Mouse (Mus musculus) kidney, postnatal 36 days (tissue): Measurements from ENCODE around the gene Dnttip1.
"Not testable (repeated sequence)": the region's sequence is repeated elsewhere in the genome, so short reads cannot be mapped to it uniquely, and the experiment has no call there.

ENCODE experiments used
- DNase-seq, 2 experiments: peaks; one replicate each; pipeline ENCODE4 v3.0.0; 2021 to 2022; ENCODE audit warnings: mixed read lengths in 2 of 2

Gene Dnttip1

GRCm38 (mm10) chr2:164783926-164784581, 38.3 kb downstream of the Dnttip1 start:
- no peak for DNase-seq

- DNase-seq, result no peak
These were observed 39.2 kb downstream of the Dnttip1 start for GRCm38 (mm10) chr2:164784869-164785420.

DNA sequence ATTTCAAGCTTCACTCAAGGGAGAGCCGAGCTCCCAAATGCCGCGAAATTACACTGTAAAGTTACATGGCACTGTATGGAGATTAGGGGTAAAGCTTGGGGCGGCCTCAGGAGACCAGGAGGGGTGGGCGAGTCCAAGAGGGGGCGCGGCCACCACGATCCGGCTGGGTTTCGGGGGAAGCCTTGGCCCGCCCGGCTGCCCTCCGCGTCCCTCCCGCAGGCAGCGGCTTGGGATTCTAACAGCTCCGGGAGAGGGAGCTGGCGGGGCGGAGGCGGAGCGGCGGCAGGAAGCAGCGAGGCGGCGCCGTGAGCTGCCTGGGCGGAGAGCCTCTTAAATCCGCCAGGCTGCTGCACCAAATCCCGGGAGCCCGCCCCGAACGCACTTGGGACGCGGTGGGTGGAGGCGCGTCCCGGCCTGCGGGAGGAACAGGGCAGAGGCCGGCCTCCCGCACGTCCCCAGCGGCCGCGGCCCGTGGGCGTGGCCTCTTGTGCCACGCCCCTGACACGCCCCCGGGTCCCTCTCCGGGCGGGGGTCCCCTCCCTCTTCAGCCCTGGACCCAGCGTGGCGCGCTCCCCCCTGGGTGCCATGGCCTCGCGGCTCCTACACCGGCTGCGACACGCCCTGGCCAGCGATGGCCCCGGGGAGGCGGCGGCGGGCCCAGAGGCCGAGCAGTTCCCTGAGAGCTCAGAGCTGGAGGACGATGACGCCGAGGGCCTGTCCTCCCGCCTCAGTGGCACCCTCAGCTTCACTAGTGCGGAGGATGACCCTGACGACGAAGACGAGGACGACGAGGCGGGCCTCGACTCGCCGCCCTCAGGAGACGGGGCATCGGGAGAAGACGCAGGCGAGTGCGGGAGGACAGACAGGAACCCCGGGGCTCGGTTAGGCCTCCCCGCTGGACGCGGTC, 40.0 kb downstream of the Dnttip1 start, which contains the start of gene Snx21:
Gene Snx21, plus strand, starts transcription at position 343 of the 907 bp plus-strand sequence.
- peak; percentile 95 to 96 for DNase-seq

- no peak for DNase-seq
These were observed 40.7 kb downstream of the Dnttip1 start for GRCm38 (mm10) chr2:164786388-164786885.

DNA sequence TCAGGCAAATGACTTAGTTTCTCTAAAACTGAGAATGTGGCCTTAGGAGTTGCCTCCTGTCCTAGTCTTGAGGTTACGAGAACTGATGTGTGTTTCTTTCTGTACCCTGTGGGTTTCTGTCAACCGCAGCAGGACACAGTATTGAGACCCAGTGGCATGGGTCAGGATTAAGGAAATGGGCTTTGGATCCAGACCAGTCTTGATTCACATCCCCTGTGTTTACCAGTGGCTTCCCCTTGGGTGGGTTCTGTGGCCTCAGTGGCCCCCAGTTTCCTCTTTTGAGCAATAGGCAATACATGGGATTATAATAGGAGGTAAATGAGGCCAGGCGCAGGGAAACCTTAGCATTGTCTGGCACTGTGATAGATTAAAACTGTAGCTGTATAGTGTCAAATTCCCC, 41.2 kb downstream of the Dnttip1 start:
- DNase-seq, result no peak

GRCm38 (mm10) chr2:164787779-164788178, 42.0 kb downstream of the Dnttip1 start:
- no peak for DNase-seq

- no peak for DNase-seq
These were observed 42.6 kb downstream of the Dnttip1 start for GRCm38 (mm10) chr2:164788411-164788810.

DNA sequence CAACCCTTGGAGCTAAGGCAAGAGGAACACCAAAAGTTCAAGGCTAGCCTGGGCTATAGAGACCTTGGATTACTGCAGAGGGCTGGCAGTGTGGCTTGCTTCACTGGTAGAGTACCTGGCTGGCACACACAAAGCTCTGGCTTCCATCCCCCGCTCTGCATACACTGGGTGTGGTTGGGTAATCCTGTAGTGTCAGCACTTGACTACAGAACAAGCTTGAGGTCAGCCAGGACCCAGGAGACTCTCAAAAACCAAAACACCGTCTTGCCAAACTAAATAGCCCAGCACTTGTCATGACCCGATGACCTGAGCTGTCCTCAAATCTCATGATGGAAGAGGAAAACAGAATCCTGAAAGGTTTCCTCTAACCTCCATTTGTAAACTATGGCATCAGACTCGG, 44.7 kb downstream of the Dnttip1 start:
- peak; percentile 44 to 52 for DNase-seq

DNA sequence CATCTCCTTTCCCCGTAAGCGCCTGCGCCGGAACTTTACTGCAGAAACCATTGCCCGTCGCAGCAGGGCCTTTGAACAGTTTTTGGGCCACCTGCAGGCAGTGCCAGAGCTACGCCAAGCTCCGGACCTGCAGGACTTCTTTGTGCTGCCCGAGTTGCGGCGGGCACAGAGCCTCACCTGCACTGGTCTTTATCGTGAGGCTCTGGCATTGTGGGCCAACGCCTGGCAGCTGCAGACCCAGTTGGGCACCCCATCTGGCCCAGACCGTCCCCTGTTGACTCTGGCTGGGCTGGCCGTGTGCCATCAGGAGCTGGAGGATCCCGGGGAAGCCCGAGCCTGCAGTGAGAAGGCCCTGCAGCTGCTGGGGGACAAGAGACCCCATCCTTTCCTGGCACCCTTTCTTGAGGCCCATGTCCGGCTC, 46.1 kb downstream of the Dnttip1 start:
- DNase-seq, result no peak

DNA sequence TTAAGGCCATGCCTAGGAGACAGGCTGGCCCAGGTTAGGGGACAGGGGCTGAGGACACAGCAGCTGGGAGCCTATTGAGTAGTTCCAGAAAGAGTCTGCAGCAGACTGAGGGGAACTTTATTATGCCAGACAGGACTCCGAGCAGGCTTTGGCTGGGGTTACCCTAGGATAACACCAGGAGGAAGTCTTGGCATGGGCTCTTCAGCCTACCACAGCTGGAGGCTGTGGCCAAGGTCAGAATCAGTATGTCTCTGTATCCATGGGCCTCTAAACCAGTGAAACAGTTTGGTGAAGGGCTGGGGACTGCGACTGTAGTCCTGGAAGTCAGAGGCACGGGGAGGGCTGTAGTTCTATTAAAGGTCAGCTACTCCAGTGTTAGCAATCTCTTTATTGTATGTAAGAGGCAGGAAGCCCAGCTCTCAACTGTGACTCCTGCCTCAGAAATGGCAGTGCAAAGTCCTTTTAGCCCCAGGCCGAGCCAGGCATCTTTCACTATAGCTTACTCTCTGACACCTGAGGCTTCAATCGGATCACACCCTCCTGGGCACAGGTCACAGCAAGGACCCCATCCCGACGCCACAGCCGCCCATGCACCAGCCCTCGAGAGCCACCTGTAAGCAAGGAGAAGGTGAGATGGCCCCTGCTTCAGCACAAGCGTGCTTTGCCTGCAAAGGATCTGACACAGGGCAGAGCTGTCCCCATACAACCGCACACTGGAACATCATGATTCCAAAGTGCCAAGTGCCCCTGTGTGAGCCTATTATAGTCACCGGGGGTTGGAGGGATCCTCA, 46.8 kb downstream of the Dnttip1 start:
- no peak for DNase-seq

DNA sequence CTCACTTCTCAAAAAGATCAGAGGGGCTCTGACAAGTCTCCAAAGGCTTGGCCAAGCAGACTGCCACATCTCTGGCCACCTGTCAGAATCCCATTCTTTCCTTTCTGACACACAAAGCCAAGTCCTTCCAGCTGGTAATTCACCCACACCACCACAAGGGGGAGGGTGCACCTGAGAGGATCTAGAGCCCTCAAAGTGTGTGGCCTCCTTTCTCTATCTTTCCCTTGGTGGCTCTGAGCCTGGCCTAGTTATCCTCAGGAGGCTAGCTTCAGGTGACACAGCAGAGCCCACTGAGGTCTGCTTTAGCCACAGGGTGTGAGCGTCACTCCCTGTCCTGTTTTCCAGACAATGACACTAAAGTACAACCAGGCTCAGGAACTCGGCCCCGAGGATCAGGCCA, 47.5 kb downstream of the Dnttip1 start:
- DNase-seq, result peak; percentile 63 to 83

DNA sequence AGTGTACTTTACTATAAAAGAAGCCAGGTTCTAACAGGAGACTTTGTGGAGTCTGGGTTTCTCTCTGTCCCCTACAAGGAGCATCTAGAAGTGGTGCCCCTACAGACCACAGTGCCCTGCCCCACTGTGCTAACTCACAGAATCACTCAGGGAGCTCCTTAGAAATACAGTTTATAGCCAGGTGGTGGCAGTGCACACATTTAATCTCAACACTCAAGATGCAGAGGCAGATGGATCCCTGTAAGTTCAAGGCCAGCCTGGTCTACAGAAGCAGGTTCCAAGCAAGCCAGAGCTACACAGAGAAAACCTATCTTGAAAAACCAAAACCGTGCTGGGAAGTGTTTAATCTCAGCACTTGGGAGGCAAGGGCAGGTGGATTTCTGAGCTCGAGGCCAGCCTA, 48.0 kb downstream of the Dnttip1 start:
- DNase-seq, result no peak

DNA sequence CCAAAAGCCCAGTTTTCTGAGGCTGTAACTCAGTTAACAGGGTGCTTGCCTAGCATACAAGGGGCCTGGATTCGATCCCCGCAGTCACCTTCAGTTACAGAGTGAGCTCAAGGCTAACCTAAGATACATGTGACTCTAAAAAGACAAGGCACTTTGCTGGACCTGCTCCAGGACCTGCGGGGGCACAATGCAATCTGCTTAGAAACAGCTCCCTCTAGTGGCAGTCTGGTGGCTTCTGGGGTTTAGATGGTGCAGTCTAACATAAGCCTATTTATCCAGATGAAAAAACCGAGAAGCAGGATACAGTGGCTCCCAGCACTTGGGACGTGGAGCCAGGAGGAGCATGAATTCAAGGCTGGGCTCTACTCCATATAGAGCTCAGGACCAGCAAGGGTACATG, 48.5 kb downstream of the Dnttip1 start:
- DNase-seq, result peak; percentile 94 to 95

DNA sequence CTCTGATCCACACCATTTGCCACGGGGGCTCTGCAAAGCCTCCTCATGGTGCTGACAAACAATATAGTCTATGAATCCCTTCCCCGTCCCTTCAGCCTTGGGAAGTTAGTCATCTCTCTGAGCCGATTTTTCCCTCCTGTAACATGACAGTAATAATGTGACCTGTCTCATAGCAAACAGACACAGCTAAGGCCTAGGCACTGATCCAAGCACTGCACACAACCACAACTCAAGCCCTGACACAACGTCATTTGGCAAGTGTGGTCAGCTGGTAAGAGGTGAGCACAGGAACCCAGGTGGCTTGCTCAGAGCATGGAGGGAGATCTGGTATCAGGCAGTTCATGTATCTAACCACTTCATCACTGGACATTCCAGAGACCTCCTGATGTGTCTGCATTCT, 50.1 kb downstream of the Dnttip1 start:
- no peak for DNase-seq

GRCm38 (mm10) chr2:164798554-164798953, 52.8 kb downstream of the Dnttip1 start:
- DNase-seq, result not testable (repeated sequence)

- peak in 1 of 2 experiments; percentile 58 for DNase-seq
These were observed 54.6 kb downstream of the Dnttip1 start for GRCm38 (mm10) chr2:164800252-164801004.

- peak; percentile 45 to 48 for DNase-seq
These were observed 57.6 kb downstream of the Dnttip1 start for GRCm38 (mm10) chr2:164803201-164803920.

DNA sequence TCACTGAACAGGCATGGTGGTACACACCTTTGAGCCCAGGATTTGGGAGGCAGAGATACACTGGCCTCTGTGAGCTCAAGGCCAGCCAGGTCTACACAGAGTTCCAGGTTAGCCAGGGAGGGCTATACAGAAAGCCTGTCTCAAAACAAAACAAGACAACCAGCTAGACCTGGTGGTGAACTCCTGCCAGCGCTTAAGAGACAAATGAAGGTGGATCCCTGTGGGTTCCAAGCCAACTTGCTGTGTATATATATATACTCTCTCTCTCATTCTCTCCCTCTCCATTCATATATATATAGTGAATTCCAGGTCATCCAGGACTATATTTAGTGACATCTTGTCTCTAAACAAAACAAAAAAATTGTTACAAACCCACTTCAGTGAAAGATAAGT, 58.1 kb downstream of the Dnttip1 start:
- DNase-seq, result no peak

DNA sequence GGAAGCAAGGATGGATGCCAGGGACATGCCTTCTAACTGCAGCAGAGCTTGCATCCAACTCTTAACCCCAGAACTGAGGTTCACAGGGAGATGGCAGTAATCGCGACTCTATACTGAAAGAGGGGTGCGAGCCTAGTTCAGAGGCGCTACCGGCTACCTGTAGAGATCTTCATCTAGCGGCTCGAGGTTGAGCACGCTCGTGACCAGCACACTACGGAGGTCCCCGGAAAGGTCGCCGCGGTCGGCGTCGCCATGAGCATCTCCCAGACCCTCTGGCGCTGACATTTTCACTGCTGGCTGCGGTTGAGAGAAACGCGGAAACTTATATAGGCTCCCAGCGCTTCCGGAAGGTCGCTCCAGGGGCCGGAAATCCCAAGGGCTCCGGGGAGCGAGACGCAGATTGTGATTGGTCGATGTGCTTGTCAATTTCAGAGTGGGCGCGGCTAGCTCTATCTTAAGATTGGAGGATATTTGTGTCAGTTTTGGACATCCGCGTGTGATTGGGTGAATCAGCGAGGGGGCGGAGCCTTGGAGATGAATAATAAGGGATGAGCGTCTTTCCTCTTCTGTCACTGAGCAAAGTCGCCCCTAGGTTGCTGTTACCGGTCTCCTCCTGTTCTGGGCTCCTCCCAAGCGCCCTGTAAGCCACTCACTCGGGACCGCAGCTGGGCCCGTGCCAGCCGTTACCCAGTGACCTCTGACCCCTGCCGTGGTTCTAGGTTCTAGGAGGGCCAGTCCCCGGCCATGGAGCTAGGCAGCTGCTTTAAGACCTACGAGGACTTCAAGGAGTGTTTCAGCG, 58.9 kb downstream of the Dnttip1 start, which contains the start of the genes Acot8 and Zswim3:
Gene Acot8, minus strand, starts transcription at position 350 of the 799 bp plus-strand sequence.
Gene Zswim3, plus strand, starts transcription at position 566 of the 799 bp plus-strand sequence.
- DNase-seq, result peak; percentile 96 to 99

DNA sequence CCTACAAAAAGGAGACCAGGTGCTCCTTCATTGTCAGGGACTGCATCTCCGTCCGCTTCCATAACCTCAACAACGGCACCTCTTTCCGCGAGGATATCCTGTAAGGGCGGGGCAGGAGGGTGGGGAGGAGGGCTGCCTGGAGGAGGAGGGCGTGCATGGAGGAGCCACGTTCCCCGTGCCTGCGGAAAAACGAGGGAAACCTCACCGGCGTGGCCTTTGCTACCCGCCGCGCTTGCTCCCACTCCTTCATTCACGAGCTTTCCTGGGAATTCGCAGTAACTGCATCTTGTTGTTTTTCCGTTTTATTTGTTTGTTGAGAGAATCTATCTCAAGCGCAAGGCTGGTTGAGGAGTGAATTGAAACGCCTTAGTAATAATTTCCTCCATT, 59.5 kb downstream of the Dnttip1 start:
- no peak for DNase-seq
